Mouse (Mus musculus) layer of hippocampus, adult 2 months (tissue): ENCODE measurements at regions not wholly inside any gene's neighbourhood (a gene's known extent, or its start where the extent isn't known, plus 50 kb on each side); places are given as distances from the start of the nearest gene placed in this dataset.

Source experiments
- DNase-seq, 2 experiments: peaks; one replicate each; pipeline ENCODE4 v3.0.0; 2022; ENCODE audit warnings: low spot score in 2 of 2
- H3K27ac ChIP-seq: fragments of 200-600 bp; 2 replicates; pipeline ENCODE4 v1.8.1; 2022
- H3K4me3 ChIP-seq: fragments of 200-600 bp; 2 replicates; pipeline ENCODE4 v1.8.1; 2022; ENCODE audit warnings: mild to moderate bottlenecking
- CTCF ChIP-seq: fragments of 200-600 bp; conservative IDR thresholded peaks from 2 replicates; pipeline ENCODE4 v1.8.1; 2022; ENCODE audit warnings: antibody characterized with exemption, mild to moderate bottlenecking, moderate library complexity

- TF ChIP-seq CTCF: 0 out of 2 replicates have a peak, but pooled peaks have one; percentile 12
- Histone ChIP-seq H3K27ac (no peak overlapping the region), H3K4me3 (no peak overlapping the region)
- DNase-seq: no peak
Observed at GRCm38 (mm10) chr10:25118674-25119670, 188.7 kb downstream of the Akap7 start.

GRCm38 (mm10) chr10:25114316-25114715 lies 187.0 kb upstream of the Arg1 start:
- DNase-seq: no peak
- TF ChIP-seq CTCF: no peak
- Histone ChIP-seq H3K4me3 (no peak overlapping the region), H3K27ac (no peak overlapping the region)

GRCm38 (mm10) chr10:25112449-25113171 lies 185.3 kb upstream of the Arg1 start:
- Histone ChIP-seq H3K27ac (no peak overlapping the region; the same call in 1 of the 2 replicates), H3K4me3 (no peak overlapping the region)
- no peak for DNase-seq
- TF ChIP-seq CTCF: no peak

GRCm38 (mm10) chr10:25111636-25112422 lies 184.5 kb upstream of the Arg1 start:
- TF ChIP-seq CTCF: no peak
- H3K4me3 ChIP-seq: no peak overlapping the region
- peak in 1 of 2 experiments; percentile 9 for DNase-seq
- no peak overlapping the region; the same call in 1 of the 2 replicates for H3K27ac ChIP-seq

GRCm38 (mm10) chr10:25111181-25111580 lies 183.9 kb upstream of the Arg1 start:
- no peak for DNase-seq
- no peak overlapping the region for H3K4me3 ChIP-seq
- TF ChIP-seq CTCF: no peak
- H3K27ac ChIP-seq: no peak overlapping the region

GRCm38 (mm10) chr10:25098070-25098469 lies 170.8 kb upstream of the Arg1 start:
- TF ChIP-seq CTCF: no peak
- H3K4me3 ChIP-seq: no peak overlapping the region
- DNase-seq: no peak
- H3K27ac ChIP-seq: no peak overlapping the region

GRCm38 (mm10) chr10:25089705-25090386 lies 162.6 kb upstream of the Arg1 start:
- H3K27ac ChIP-seq: no peak overlapping the region
- no peak for TF ChIP-seq CTCF
- DNase-seq: no peak
- H3K4me3 ChIP-seq: no peak overlapping the region

GRCm38 (mm10) chr10:25086745-25087144 lies 159.5 kb upstream of the Arg1 start:
- no peak for DNase-seq
- no peak for TF ChIP-seq CTCF
- no peak overlapping the region for H3K4me3 ChIP-seq
- H3K27ac ChIP-seq: no peak overlapping the region

- no peak overlapping the region for H3K4me3 ChIP-seq
- no peak for TF ChIP-seq CTCF
- DNase-seq: no peak
- no peak overlapping the region for H3K27ac ChIP-seq
Observed at GRCm38 (mm10) chr10:25082930-25083329, 155.6 kb upstream of the Arg1 start.

GRCm38 (mm10) chr10:25072617-25073016 lies 145.3 kb upstream of the Arg1 start:
- TF ChIP-seq CTCF: no peak
- DNase-seq: no peak
- Histone ChIP-seq H3K4me3 (no peak overlapping the region), H3K27ac (no peak overlapping the region)

- Histone ChIP-seq H3K4me3 (no peak overlapping the region), H3K27ac (no peak overlapping the region)
- no peak for TF ChIP-seq CTCF
- no peak for DNase-seq
Observed at GRCm38 (mm10) chr10:25068301-25068700, 141.0 kb upstream of the Arg1 start.
